Mouse (Mus musculus) induced T-regulatory cell, adult 2 months (primary cell): ENCODE results near the gene Psmg3.
A peak's percentile ranks its signal among the peaks of the same experiment; 100 is the strongest.

Source experiments
- DNase-seq: peaks from one replicate; pipeline ENCODE4 v3.0.0-alpha.2; 2012; ENCODE audit warnings: low read depth

Psmg3 gene

GRCm38 (mm10) chr5:139826357-139827055 is at the start of gene Psmg3, which contains the start of gene Gm26938:
Gene Psmg3 (minus strand): TSS chr5:139826885.
Gene Gm26938 (minus strand): TSS chr5:139826407.
- DNase-seq, result peak; percentile 92

GRCm38 (mm10) chr5:139871526-139871925 is 44.8 kb upstream of the Psmg3 start:
- no peak for DNase-seq

DNA sequence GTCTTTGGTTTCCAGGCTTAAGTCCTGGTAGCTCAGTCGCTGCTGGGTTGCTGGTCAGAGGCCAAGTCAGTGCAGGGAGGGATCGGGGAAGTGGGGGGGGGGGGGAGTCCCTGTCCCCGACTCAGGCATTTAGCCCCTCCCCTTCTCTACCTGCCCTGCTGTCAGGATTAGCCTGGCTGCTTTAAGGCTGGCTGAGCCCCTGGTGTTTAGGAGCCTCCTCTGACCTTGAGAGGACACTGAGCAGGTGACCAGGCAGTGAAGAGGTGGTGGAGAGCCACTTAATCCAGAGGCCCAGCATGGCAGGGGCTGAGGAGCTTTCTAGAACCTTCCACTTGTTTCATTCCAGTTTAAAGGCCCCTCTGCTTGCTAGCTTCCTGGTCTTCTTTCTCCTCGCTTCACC is 44.2 kb upstream of the Psmg3 start:
- DNase-seq, result no peak

DNA sequence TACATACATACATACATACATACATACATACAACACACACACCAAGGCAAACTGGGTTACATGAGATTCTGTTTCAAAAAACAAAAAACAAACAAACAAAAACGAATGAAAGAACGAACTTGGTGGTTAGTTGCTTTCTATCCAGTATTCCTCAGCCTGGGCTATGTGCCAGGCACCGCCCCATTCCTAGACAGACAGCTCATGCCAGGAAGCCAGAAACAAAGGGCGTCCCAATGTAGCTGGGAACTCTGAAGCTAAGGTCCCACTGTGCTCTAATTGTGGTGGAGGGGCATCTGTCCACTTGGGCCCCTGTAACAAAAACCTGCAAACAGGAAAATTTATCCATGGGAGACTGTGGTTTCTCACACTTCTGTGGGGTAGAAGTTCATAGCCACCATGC is 36.1 kb upstream of the Psmg3 start:
- DNase-seq, result no peak

DNA sequence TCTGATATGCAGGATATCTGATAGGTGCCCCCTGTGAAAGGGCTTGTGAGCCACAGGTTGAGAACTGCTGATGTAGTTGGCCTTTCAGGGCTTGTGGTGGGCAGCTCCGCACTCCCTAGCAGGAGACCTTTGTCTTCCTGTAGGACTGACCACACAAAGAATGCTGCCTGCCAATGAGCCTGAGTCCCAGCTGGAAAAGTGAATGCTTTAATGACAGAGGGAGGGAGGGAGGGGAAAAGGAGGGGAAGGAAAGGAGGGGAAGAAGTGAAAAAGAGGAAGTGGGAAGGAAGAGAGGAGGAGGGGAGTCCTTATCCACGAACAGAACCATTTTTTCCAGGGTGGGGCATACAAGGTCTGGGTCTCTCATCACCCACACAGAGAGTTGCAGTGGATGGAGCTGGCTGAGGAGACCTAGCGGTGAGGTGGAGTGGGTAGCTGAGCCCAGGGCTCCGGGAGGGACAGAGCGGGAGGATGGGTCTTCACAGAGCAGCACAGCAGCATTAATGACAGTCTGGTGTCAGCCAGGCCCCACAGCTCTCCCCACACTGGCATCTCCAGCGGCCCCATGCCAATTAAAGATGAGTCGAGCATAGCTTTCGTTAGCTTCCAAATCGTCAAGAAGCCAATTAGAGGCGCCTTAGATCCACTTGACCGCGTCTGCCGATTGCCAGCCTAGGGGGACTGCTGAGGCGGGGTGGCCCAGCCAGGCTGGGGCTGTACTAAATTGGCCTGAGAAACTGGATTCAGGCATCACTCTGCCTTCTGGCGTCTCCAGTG is 33.8 kb upstream of the Psmg3 start:
- no peak for DNase-seq

GRCm38 (mm10) chr5:139849626-139850320 is 23.1 kb upstream of the Psmg3 start:
- no peak for DNase-seq

- DNase-seq, result peak; percentile 23
These were observed 12.5 kb upstream of the Psmg3 start for GRCm38 (mm10) chr5:139839142-139839541.

DNA sequence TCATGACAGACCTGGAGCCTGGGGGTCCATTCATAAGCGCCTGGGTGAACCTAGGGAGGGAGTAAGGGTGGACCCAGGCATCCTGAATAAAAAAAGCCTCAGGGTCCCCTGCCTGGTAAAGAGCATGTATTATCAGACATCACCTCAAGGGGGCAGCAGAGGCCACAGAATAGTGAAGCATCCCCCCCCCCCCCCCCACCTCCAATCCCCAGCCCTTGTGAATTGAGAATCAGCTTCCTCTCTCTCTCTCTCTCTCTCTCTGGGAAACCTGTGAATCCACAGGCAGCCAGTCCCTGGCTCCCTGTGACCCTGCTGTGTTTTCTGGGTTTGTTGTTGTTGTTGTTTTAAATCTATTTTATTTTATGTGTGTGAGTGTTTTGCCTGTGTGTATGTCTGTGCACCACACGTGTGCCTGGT is 11.8 kb upstream of the Psmg3 start:
- DNase-seq, result peak; percentile 83

GRCm38 (mm10) chr5:139835706-139836105 is 9.0 kb upstream of the Psmg3 start:
- DNase-seq, result no peak

DNA sequence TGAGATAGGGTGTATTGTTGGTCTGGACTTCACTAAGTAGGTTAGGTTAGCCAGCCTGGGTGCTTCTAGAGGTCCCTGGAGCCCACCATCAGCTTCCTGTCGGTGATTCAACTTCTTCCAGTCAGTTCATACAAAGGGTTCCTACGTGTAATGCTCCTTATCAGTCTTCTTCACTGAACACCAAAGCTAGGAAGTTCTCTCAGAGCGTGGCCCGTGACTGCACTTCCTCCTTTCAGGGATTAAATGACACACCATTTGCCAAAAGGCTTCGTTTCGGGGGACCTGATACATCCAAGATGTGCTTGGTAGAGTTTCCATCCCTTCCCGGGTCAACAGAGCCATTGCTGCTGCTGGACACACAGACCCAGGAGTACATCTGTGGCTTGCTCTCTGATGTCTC is 5.4 kb upstream of the Psmg3 start:
- no peak for DNase-seq

DNA sequence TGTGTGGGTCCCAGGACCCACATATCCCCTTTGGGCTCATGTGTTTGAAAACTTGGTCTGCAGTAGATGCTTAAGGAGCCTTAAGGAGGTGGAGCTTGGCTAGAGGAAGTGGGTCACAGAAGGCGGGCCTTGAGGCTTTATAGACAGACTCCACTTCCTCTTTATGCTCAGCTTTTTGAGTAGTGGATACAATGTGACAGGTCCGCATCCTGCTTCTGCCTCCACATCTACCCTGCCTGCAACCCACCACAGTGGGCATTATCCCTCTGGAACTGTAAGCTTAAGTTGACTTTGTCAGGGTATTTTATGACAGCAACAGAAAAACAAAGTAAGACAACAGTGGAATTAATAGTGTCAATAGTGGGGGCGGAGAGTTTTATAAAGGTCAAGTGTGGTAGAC is 4.0 kb upstream of the Psmg3 start:
- peak; percentile 75 for DNase-seq

- DNase-seq, result no peak
These were observed 2.7 kb upstream of the Psmg3 start for GRCm38 (mm10) chr5:139829384-139829783.

DNA sequence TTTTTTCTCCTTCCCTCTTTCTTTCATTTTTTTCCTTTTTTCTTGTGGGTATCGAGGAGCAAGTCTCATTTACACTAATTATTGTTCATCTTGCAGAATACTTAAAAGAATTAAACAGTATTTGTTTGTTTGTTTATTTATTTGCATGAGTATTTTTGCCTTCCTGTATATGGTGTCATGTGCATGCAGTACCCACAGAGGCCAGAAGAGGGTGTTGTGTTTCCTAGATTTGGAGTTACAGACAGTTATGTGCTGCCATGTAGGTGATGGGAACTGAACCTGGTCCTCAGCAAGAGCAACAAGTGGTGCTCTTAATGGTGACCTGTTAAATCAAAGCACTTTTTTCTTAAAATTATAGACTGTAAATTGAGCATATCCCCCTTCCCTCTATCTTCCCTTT is 908 bp upstream of the Psmg3 start:
- DNase-seq, result peak; percentile 72

- DNase-seq, result no peak
These were observed 738 bp downstream of the Psmg3 start for GRCm38 (mm10) chr5:139825947-139826346.

DNA sequence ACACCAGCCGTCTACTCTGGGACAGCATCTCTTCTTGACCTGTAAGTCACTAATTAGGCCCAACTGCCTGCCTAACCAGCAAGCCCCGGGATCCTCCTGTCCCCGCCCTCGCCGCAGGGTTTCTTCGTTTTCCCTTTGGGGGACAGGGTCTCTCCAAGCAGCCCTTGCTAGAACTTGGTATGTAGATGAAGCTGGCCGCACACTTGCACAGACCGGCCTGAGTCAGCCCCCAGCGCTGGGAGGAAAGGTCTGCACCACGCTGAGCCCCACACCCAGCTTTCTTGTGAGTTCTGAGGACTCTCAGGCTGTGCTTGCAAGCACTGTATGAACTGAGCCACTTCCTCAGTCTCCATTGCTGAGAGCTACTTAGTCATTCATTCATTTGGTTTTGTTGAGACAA is 2.2 kb downstream of the Psmg3 start:
- no peak for DNase-seq

DNA sequence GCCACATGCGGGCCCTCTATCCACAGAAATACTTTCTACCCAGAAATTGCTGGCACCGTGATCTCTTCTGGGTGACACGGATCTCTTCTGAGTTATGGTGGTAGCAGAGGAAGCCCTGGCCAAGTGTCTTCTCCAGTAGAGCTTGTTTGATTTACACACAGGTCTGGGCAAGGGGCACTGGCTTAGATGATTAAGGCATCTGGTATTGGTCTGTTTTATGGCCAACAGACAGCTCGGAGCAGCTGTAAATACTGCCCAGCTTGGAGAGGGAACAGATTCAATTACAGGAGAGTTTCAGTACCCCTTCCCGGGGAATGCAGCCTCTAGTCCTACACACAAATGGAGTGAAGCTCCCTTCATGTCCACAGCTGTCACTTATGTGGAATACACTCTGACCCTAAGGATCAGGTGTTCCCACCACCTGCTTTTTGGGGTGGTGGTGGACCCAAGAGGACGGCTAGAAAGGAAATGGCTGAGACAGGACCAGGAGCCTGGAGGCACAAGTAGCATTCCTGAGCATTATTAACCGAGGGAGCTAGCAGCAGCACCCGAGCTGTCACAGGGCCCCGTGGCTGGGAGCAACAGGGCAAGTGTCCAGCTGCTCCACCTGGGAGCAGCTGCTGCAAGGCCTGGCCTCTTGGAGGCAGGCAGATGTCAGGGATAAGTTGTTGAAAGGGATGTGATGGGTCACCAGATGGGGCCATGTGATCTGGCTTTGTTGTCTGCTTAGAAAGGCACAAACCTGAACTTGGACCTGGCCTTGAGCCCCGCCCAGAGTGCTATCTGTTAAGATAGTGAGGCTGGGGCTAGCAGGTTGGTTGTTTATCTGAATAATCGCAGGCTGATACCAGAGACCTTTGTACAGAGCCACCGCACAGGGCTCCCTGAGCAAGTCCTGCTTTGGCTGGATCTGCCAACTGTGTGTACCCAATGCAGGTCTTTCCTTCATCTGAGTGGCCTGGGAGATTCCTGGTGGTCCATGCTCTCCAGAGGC is 4.9 kb downstream of the Psmg3 start:
- no peak for DNase-seq

GRCm38 (mm10) chr5:139819538-139820181 is 7.0 kb downstream of the Psmg3 start, which contains the start of gene Tmem184a:
Gene Tmem184a (minus strand): TSS chr5:139819917.
- DNase-seq, result no peak

GRCm38 (mm10) chr5:139818801-139819200 is 7.9 kb downstream of the Psmg3 start:
- DNase-seq, result peak; percentile 61

DNA sequence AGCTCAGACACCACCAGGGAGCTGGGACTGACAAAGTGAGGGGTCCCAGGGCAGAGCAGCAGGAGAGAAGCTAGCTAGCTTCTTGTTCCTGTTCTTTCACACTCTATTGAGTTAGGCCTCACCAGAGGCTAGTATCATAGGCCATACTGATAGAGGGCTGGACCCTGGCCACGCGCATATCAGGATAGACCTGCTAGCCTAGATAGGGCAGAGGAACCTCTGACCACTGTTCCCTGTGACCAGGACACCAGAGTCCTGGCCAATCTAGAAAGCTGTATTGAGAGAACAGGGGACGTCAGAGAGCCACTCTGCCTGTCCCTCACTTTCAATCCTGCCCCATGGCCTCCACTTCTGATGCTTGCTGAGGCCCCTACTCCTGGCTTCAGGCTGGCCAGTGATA is 8.6 kb downstream of the Psmg3 start:
- DNase-seq, result no peak

GRCm38 (mm10) chr5:139817292-139817691 is 9.4 kb downstream of the Psmg3 start:
- peak; percentile 68 for DNase-seq

- no peak for DNase-seq
These were observed 10.2 kb downstream of the Psmg3 start for GRCm38 (mm10) chr5:139816445-139816844.
